Mouse (Mus musculus): Measurements from ENCODE around the gene Wdr20. TPM values are rescaled to one million over a fixed set of nuclear protein-coding genes. Genes with fewer than 3 reads are reported as not detected.

The Wdr20 gene
- polyA plus RNA-seq, 1 experiment from 2014 or later, result 8.6 TPM

- Histone ChIP-seq H3K4me3 (replicated peaks) (no peak overlapping the region), H3K36me3 (replicated peaks) (peaks cover 42% of the 10 kb centered on the region), H3K4me2 (no peak overlapping the region), H3K9me3 (replicated peaks) (no peaks in the 10 kb centered on the region), H3K27me3 (no peaks in the 10 kb centered on the region), H3K4me1 (replicated peaks) (peaks cover 42% of the 10 kb centered on the region), H3K27ac (replicated peaks) (no peak overlapping the region), H3K9ac (no peak overlapping the region)
- 77% methylated on average over 8 of the region's 8 CpGs for WGBS (ENCODE audit: insufficient replicate concordance)
- ATAC-seq (ENCODE audit: insufficient read depth), result no peak
These were observed 43.4 kb downstream of the Wdr20 start for GRCm38 (mm10) chr12:110781181-110781580.

- Histone ChIP-seq H3K4me2 (no peak overlapping the region), H3K9ac (no peak overlapping the region), H3K27ac (replicated peaks) (no peak overlapping the region), H3K27me3 (no peaks in the 10 kb centered on the region), H3K4me1 (replicated peaks) (peaks cover 38% of the 10 kb centered on the region), H3K4me3 (replicated peaks) (no peak overlapping the region), H3K9me3 (replicated peaks) (no peaks in the 10 kb centered on the region), H3K36me3 (replicated peaks) (peaks cover 42% of the 10 kb centered on the region)
- peak; percentile 44; the same call in 1 of the 2 replicates for ATAC-seq (ENCODE audit: insufficient read depth)
- 28% methylated on average over 1 of the region's 1 CpGs for WGBS (ENCODE audit: insufficient replicate concordance)
These were observed 44.5 kb downstream of the Wdr20 start for GRCm38 (mm10) chr12:110782278-110782677.

GRCm38 (mm10) chr12:110784211-110784610 is 46.5 kb downstream of the Wdr20 start:
- H3K9me3 ChIP-seq (replicated peaks), result no peaks in the 10 kb centered on the region
- H3K9ac ChIP-seq, result no peak overlapping the region
- H3K4me3 ChIP-seq (replicated peaks), result no peak overlapping the region
- H3K4me1 ChIP-seq (replicated peaks), result peaks cover 22% of the 10 kb centered on the region
- no peak overlapping the region for H3K4me2 ChIP-seq
- H3K27ac ChIP-seq (replicated peaks), result no peak overlapping the region
- H3K36me3 ChIP-seq (replicated peaks), result peaks cover 44% of the 10 kb centered on the region
- WGBS (ENCODE audit: insufficient replicate concordance), result 83% methylated on average over 2 of the region's 2 CpGs
- no peak for ATAC-seq (ENCODE audit: insufficient read depth)
- H3K27me3 ChIP-seq, result no peaks in the 10 kb centered on the region

GRCm38 (mm10) chr12:110786243-110786642 is 48.5 kb downstream of the Wdr20 start:
- Histone ChIP-seq H3K9me3 (replicated peaks) (no peaks in the 10 kb centered on the region), H3K4me1 (replicated peaks) (peaks cover 18% of the 10 kb centered on the region), H3K9ac (no peak overlapping the region), H3K36me3 (replicated peaks) (peaks cover 27% of the 10 kb centered on the region), H3K4me3 (replicated peaks) (no peak overlapping the region), H3K27me3 (no peaks in the 10 kb centered on the region), H3K27ac (replicated peaks) (no peak overlapping the region), H3K4me2 (no peak overlapping the region)
- ATAC-seq (ENCODE audit: insufficient read depth), result no peak
- WGBS (ENCODE audit: insufficient replicate concordance), result 70% methylated on average over 4 of the region's 4 CpGs

- Histone ChIP-seq H3K27me3 (no peaks in the 10 kb centered on the region), H3K36me3 (replicated peaks) (peaks cover 10% of the 10 kb centered on the region; the same call in 1 of the 2 replicates), H3K4me2 (no peak overlapping the region), H3K27ac (replicated peaks) (no peak overlapping the region), H3K4me1 (replicated peaks) (no peaks in the 10 kb centered on the region; the same call in 1 of the 2 replicates), H3K9ac (no peak overlapping the region), H3K4me3 (replicated peaks) (no peak overlapping the region), H3K9me3 (replicated peaks) (no peaks in the 10 kb centered on the region)
- ATAC-seq (ENCODE audit: insufficient read depth), result no peak
- 80% methylated on average over 4 of the region's 4 CpGs for WGBS (ENCODE audit: insufficient replicate concordance)
These were observed 52.8 kb downstream of the Wdr20 start for GRCm38 (mm10) chr12:110790580-110790979.

- Histone ChIP-seq H3K27ac (replicated peaks) (no peak overlapping the region), H3K4me1 (replicated peaks) (no peaks in the 10 kb centered on the region; the same call in 1 of the 2 replicates), H3K4me2 (no peak overlapping the region), H3K4me3 (replicated peaks) (no peak overlapping the region), H3K9me3 (replicated peaks) (no peaks in the 10 kb centered on the region), H3K36me3 (replicated peaks) (peaks cover 10% of the 10 kb centered on the region; the same call in 1 of the 2 replicates), H3K27me3 (no peaks in the 10 kb centered on the region), H3K9ac (no peak overlapping the region)
- 82% methylated on average over 8 of the region's 8 CpGs for WGBS (ENCODE audit: insufficient replicate concordance)
- no peak for ATAC-seq (ENCODE audit: insufficient read depth)
These were observed 53.3 kb downstream of the Wdr20 start for GRCm38 (mm10) chr12:110791026-110791425.

- no peaks in the 10 kb centered on the region for H3K9me3 ChIP-seq (replicated peaks)
- H3K36me3 ChIP-seq (replicated peaks), result 0 out of 2 replicates have a peak, but pooled peaks cover 10% of the 10 kb centered on the region
- H3K4me3 ChIP-seq (replicated peaks), result no peak overlapping the region
- H3K9ac ChIP-seq, result no peak overlapping the region
- ATAC-seq (ENCODE audit: insufficient read depth), result no peak
- H3K27me3 ChIP-seq, result no peaks in the 10 kb centered on the region
- no peak overlapping the region for H3K27ac ChIP-seq (replicated peaks)
- H3K4me2 ChIP-seq, result no peak overlapping the region
- H3K4me1 ChIP-seq (replicated peaks), result peaks cover 2% of the 10 kb centered on the region; the same call in 1 of the 2 replicates
- WGBS (ENCODE audit: insufficient replicate concordance), result 75% methylated on average over 6 of the region's 6 CpGs
These were observed 57.3 kb downstream of the Wdr20 start for GRCm38 (mm10) chr12:110795035-110795434.

GRCm38 (mm10) chr12:110796748-110797147 is 59.0 kb downstream of the Wdr20 start:
- no peak overlapping the region for H3K4me3 ChIP-seq (replicated peaks)
- 67% methylated on average over 6 of the region's 6 CpGs for WGBS (ENCODE audit: insufficient replicate concordance)
- no peaks in the 10 kb centered on the region for H3K9me3 ChIP-seq (replicated peaks)
- no peaks in the 10 kb centered on the region for H3K27me3 ChIP-seq
- H3K36me3 ChIP-seq (replicated peaks), result 0 out of 2 replicates have a peak, but pooled peaks cover 10% of the 10 kb centered on the region
- no peak overlapping the region for H3K4me2 ChIP-seq
- H3K4me1 ChIP-seq (replicated peaks), result peaks cover 2% of the 10 kb centered on the region; the same call in 1 of the 2 replicates
- H3K27ac ChIP-seq (replicated peaks), result no peak overlapping the region
- no peak overlapping the region for H3K9ac ChIP-seq
- no peak for ATAC-seq (ENCODE audit: insufficient read depth)

GRCm38 (mm10) chr12:110797202-110797601 is 59.5 kb downstream of the Wdr20 start:
- Histone ChIP-seq H3K27me3 (no peaks in the 10 kb centered on the region), H3K27ac (replicated peaks) (no peak overlapping the region), H3K4me2 (no peak overlapping the region), H3K4me1 (replicated peaks) (peaks cover 2% of the 10 kb centered on the region), H3K9me3 (replicated peaks) (no peaks in the 10 kb centered on the region), H3K9ac (no peak overlapping the region), H3K4me3 (replicated peaks) (no peak overlapping the region), H3K36me3 (replicated peaks) (0 out of 2 replicates have a peak, but pooled peaks cover 10% of the 10 kb centered on the region)
- 76% methylated on average over 6 of the region's 6 CpGs for WGBS (ENCODE audit: insufficient replicate concordance)
- no peak for ATAC-seq (ENCODE audit: insufficient read depth)

GRCm38 (mm10) chr12:110797842-110798431 is 60.2 kb downstream of the Wdr20 start:
- Histone ChIP-seq H3K9ac (no peak overlapping the region), H3K27ac (replicated peaks) (no peak overlapping the region), H3K4me1 (replicated peaks) (peaks cover 2% of the 10 kb centered on the region), H3K4me2 (no peak overlapping the region), H3K36me3 (replicated peaks) (0 out of 2 replicates have a peak, but pooled peaks cover 7% of the 10 kb centered on the region), H3K4me3 (replicated peaks) (no peak overlapping the region), H3K9me3 (replicated peaks) (no peaks in the 10 kb centered on the region), H3K27me3 (no peaks in the 10 kb centered on the region)
- WGBS (ENCODE audit: insufficient replicate concordance), result 78% methylated on average over 10 of the region's 10 CpGs
- ATAC-seq (ENCODE audit: insufficient read depth), result no peak

- 78% methylated on average over 4 of the region's 4 CpGs for WGBS (ENCODE audit: insufficient replicate concordance)
- no peak overlapping the region for H3K9ac ChIP-seq
- H3K9me3 ChIP-seq (replicated peaks), result no peaks in the 10 kb centered on the region
- H3K27ac ChIP-seq (replicated peaks), result no peak overlapping the region
- no peak overlapping the region for H3K4me3 ChIP-seq (replicated peaks)
- H3K27me3 ChIP-seq, result no peaks in the 10 kb centered on the region
- H3K36me3 ChIP-seq (replicated peaks), result 0 out of 2 replicates have a peak, but pooled peaks cover 3% of the 10 kb centered on the region
- H3K4me1 ChIP-seq (replicated peaks), result peaks cover 2% of the 10 kb centered on the region
- H3K4me2 ChIP-seq, result no peak overlapping the region
- no peak for ATAC-seq (ENCODE audit: insufficient read depth)
These were observed 61.5 kb downstream of the Wdr20 start for GRCm38 (mm10) chr12:110799226-110799625.

Data from liver, embryonic 15.5 days (tissue).